Mouse (Mus musculus) limb, embryonic 10.5 days (tissue): ENCODE data around the gene Nabp2. TPM values are rescaled to one million over a fixed set of nuclear protein-coding genes. Genes with fewer than 3 reads are reported as not detected.
A peak's percentile ranks its signal among the peaks of the same experiment; 100 is the strongest.

ENCODE experiments used
- DNase-seq: peaks from one replicate; pipeline ENCODE4 v3.0.0-alpha.2; 2017; ENCODE audit warnings: low spot score
- H3K27ac ChIP-seq: fragments of 300-500 bp; sonication (generic); 2 replicates; pipeline ENCODE4 v1.5.1; 2016; ENCODE audit warnings: mild to moderate bottlenecking
- H3K27me3 ChIP-seq: fragments of 300-500 bp; sonication (generic); 2 replicates; pipeline ENCODE4 v1.6.1; 2016; ENCODE audit warnings: low read depth, mild to moderate bottlenecking; ENCODE audit not compliant: poor library complexity, severe bottlenecking
- H3K36me3 ChIP-seq: fragments of 300-500 bp; sonication (generic); 2 replicates; pipeline ENCODE4 v1.6.1; 2016; ENCODE audit warnings: mild to moderate bottlenecking, moderate library complexity
- H3K4me1 ChIP-seq: fragments of 300-500 bp; sonication (generic); 2 replicates; pipeline ENCODE4 v1.6.1; 2016
- H3K4me3 ChIP-seq: fragments of 300-500 bp; sonication (generic); 2 replicates; pipeline ENCODE4 v1.5.1; 2016; ENCODE audit warnings: mild to moderate bottlenecking, moderate library complexity
- H3K9me3 ChIP-seq: fragments of 300-500 bp; sonication (generic); replicated peaks from 2 replicates; pipeline ENCODE4 v1.6.1; 2016; ENCODE audit warnings: mild to moderate bottlenecking
- WGBS: fragments of 180-500 bp; shearing (Covaris S2); methylation state at CpG from one replicate; pipeline ENCODE4 v1.1.7; 2016; 5-methylcytosine and 5-hydroxymethylcytosine counted together
- polyA plus RNA-seq: library from polyadenylated mRNA; unstranded; fragments of >200 nt; fragmentation: Nextera tagmentation; extraction: Ambion mirVana; gene quantifications from 2 replicates; pipeline ENCODE4 v1.2.1, GENCODE M21; 2016

The Nabp2 gene
- polyA plus RNA-seq, 1 experiment from 2014 or later, result 98.7 TPM

GRCm38 (mm10) chr10:128414848-128415247 is 3.6 kb upstream of the Nabp2 start:
- Histone ChIP-seq H3K4me1 (peaks cover 29% of the 10 kb centered on the region), H3K9me3 (no peaks in the 10 kb centered on the region), H3K27me3 (no peaks in the 10 kb centered on the region), H3K27ac (no peak overlapping the region), H3K4me3 (no peak overlapping the region), H3K36me3 (peaks cover 65% of the 10 kb centered on the region)
- DNase-seq, result no peak
- WGBS, result 94% methylated on average over 5 of the region's 5 CpGs

DNA sequence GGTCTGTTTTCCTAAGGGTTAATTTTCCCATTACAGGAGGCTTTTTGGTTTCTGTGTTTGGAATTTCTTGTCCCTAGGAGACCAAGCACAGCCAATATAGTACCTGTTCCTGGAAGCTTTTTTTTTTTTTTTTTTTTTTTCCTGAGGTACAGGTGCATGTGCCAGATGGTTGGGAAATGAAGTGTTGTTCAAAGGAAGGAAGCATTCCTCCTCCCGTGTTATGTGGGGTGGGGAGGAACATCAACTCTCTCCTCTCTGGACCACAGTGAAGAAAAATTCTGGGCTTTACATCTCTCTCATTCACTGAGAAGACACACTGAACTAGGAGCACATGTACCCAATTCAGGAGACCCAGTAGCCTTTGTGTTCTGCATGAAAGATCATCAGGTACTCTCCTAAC is 1.8 kb upstream of the Nabp2 start:
- 70% methylated on average over 1 of the region's 1 CpGs for WGBS
- peaks cover 41% of the 10 kb centered on the region for H3K4me1 ChIP-seq
- H3K27me3 ChIP-seq, result no peaks in the 10 kb centered on the region
- H3K4me3 ChIP-seq, result peak overlapping the region; percentile 80; the same call in 1 of the 2 replicates
- no peak for DNase-seq
- H3K36me3 ChIP-seq, result peaks cover 52% of the 10 kb centered on the region
- no peaks in the 10 kb centered on the region for H3K9me3 ChIP-seq
- no peak overlapping the region for H3K27ac ChIP-seq

GRCm38 (mm10) chr10:128412558-128412957 is 1.3 kb upstream of the Nabp2 start:
- no peak for DNase-seq
- Histone ChIP-seq H3K36me3 (peaks cover 52% of the 10 kb centered on the region), H3K4me3 (peak overlapping the region; percentile 80), H3K4me1 (peaks cover 44% of the 10 kb centered on the region), H3K9me3 (no peaks in the 10 kb centered on the region), H3K27ac (peak overlapping the region; percentile 94; the same call in 1 of the 2 replicates), H3K27me3 (no peaks in the 10 kb centered on the region)
- WGBS, result 80% methylated on average over 1 of the region's 1 CpGs

GRCm38 (mm10) chr10:128412055-128412381 is 726 bp upstream of the Nabp2 start:
- Histone ChIP-seq H3K27ac (peak overlapping the region; percentile 94), H3K36me3 (peaks cover 50% of the 10 kb centered on the region), H3K9me3 (no peaks in the 10 kb centered on the region), H3K4me1 (peaks cover 44% of the 10 kb centered on the region), H3K4me3 (peak overlapping the region; percentile 80), H3K27me3 (no peaks in the 10 kb centered on the region)
- no peak for DNase-seq
- 3% methylated on average over 14 of the region's 14 CpGs for WGBS

DNA sequence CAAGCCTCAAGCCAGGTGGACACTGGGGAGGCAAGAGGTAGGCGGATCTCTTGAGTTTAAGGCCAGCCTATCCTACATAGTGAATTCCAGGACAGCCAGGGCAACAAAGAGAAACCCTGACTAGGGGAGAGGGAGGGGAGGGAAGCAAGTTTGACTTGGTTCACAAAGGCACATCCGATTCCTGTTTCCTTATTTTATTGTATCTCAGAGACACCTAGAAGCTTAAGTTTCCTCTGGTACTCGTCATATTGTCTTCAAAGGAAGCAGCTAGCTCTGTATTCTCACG is 789 bp downstream of the Nabp2 start:
- H3K27me3 ChIP-seq, result no peaks in the 10 kb centered on the region
- peaks cover 50% of the 10 kb centered on the region for H3K36me3 ChIP-seq
- H3K27ac ChIP-seq, result peak overlapping the region; percentile 94
- DNase-seq, result no peak
- H3K4me3 ChIP-seq, result peak overlapping the region; percentile 80
- WGBS, result 27% methylated on average over 4 of the region's 4 CpGs
- no peaks in the 10 kb centered on the region for H3K9me3 ChIP-seq
- H3K4me1 ChIP-seq, result peaks cover 44% of the 10 kb centered on the region

- H3K4me1 ChIP-seq, result peaks cover 44% of the 10 kb centered on the region
- DNase-seq, result peak; percentile 97
- no peaks in the 10 kb centered on the region for H3K9me3 ChIP-seq
- no peaks in the 10 kb centered on the region for H3K27me3 ChIP-seq
- peaks cover 48% of the 10 kb centered on the region for H3K36me3 ChIP-seq
- H3K4me3 ChIP-seq, result peak overlapping the region; percentile 80
- peak overlapping the region; percentile 94 for H3K27ac ChIP-seq
- 7% methylated on average over 36 of the region's 36 CpGs for WGBS
These were observed 1.4 kb downstream of the Nabp2 start for GRCm38 (mm10) chr10:128409692-128410559.

- H3K36me3 ChIP-seq, result peaks cover 43% of the 10 kb centered on the region
- 22% methylated on average over 35 of the region's 35 CpGs for WGBS
- DNase-seq, result peak; percentile 66
- H3K9me3 ChIP-seq, result no peaks in the 10 kb centered on the region
- peak overlapping the region; percentile 94 for H3K27ac ChIP-seq
- H3K27me3 ChIP-seq, result no peaks in the 10 kb centered on the region
- peak overlapping the region; percentile 80 for H3K4me3 ChIP-seq
- H3K4me1 ChIP-seq, result peaks cover 44% of the 10 kb centered on the region
These were observed 2.4 kb downstream of the Nabp2 start for GRCm38 (mm10) chr10:128408591-128409535.

GRCm38 (mm10) chr10:128403931-128404330 is 7.4 kb downstream of the Nabp2 start:
- Histone ChIP-seq H3K9me3 (no peaks in the 10 kb centered on the region), H3K36me3 (peaks cover 45% of the 10 kb centered on the region), H3K27ac (no peak overlapping the region), H3K27me3 (no peaks in the 10 kb centered on the region), H3K4me1 (peaks cover 27% of the 10 kb centered on the region), H3K4me3 (no peak overlapping the region)
- 92% methylated on average over 7 of the region's 7 CpGs for WGBS
- no peak for DNase-seq

DNA sequence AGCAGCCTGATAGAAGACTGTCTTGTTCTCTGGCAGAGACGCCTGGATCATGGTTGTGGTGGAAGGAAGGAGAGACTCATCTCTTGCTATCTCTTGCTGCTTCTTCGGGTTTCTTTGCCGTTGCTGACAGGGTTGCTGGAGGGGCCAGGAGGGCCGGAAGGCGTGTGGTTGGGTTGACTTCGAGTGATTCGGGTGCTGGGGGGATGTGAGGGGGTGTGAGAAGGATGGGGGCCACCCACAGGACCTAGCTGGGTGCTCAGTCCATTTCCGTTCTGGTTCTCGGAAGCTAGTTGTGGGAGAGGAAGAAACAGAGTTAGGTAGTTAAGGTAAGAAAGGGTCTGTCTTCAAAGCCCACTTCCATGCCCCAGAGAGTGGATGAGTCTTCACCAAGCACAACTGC is 9.7 kb downstream of the Nabp2 start:
- Histone ChIP-seq H3K36me3 (peaks cover 44% of the 10 kb centered on the region), H3K9me3 (no peaks in the 10 kb centered on the region), H3K4me3 (no peak overlapping the region), H3K27me3 (no peaks in the 10 kb centered on the region), H3K4me1 (peaks cover 20% of the 10 kb centered on the region), H3K27ac (no peak overlapping the region)
- WGBS, result 81% methylated on average over 9 of the region's 9 CpGs
- DNase-seq, result no peak

- H3K36me3 ChIP-seq, result peaks cover 44% of the 10 kb centered on the region
- no peaks in the 10 kb centered on the region for H3K9me3 ChIP-seq
- no peak within 1 kb of the TSS for H3K27ac ChIP-seq
- peaks cover 24% of the 10 kb centered on the region for H3K4me1 ChIP-seq
- no peak for DNase-seq
- 22% methylated on average over 2 of the region's 2 CpGs for WGBS
- no peak within 1 kb of the TSS for H3K4me3 ChIP-seq
- no peaks in the 10 kb centered on the region for H3K27me3 ChIP-seq
These were observed 10.2 kb downstream of the Nabp2 start, which contains the start of gene Slc39a5 for GRCm38 (mm10) chr10:128401056-128401455. Gene Slc39a5 (minus strand): TSS chr10:128401229.

DNA sequence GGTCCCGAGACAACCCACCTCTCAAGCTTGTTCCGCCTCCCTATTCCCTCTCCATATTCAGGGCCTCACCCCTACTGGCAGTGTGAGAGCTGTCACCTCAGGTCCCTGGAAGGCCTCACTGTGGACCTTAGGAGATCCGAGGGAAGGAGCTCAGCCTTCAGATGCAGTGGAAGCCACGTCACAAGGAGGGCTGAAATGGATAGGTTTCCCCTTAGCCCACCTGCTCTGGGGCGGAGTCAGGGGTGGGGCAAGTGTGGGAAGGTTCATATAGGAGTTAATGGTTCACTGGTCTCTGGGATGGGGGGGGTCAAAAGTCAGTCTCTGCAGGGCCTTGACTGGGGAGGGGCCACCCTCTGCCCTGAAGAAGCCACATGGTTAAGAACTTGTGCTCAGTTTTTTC is 11.0 kb downstream of the Nabp2 start:
- H3K27ac ChIP-seq, result no peak overlapping the region

GRCm38 (mm10) chr10:128397466-128397865 is 13.8 kb downstream of the Nabp2 start:
- H3K36me3 ChIP-seq, result peaks cover 65% of the 10 kb centered on the region
- DNase-seq, result no peak
- H3K9me3 ChIP-seq, result no peaks in the 10 kb centered on the region
- 0 out of 2 replicates have a peak overlapping the region, but pooled peaks have one; percentile 18 for H3K4me3 ChIP-seq
- 62% methylated on average over 7 of the region's 7 CpGs for WGBS
- H3K27me3 ChIP-seq, result no peaks in the 10 kb centered on the region
- peaks cover 38% of the 10 kb centered on the region for H3K4me1 ChIP-seq
- H3K27ac ChIP-seq, result no peak overlapping the region

More for the DNA sequence above, 11.0 kb downstream of the Nabp2 start:
- peaks cover 24% of the 10 kb centered on the region for H3K4me1 ChIP-seq
- no peak overlapping the region for H3K4me3 ChIP-seq
- no peaks in the 10 kb centered on the region for H3K9me3 ChIP-seq
- no peak for DNase-seq
- WGBS, result 23% methylated on average over 5 of the region's 5 CpGs
- no peaks in the 10 kb centered on the region for H3K27me3 ChIP-seq
- peaks cover 44% of the 10 kb centered on the region for H3K36me3 ChIP-seq
